Mouse (Mus musculus) embryonic facial prominence, embryonic 14.5 days (tissue): ENCODE measurements around the gene Llcfc1. TPM values are rescaled to one million over a fixed set of nuclear protein-coding genes. Genes with fewer than 3 reads are reported as not detected.
A peak's percentile ranks its signal among the peaks of the same experiment; 100 is the strongest.

Experiments used
- ATAC-seq: fragments of 200-750 bp; cut with Nextera tagmentation; 2 replicates; pipeline ENCODE4 v1.8.0; 2017; ENCODE audit warnings: low read depth, moderate number of reproducible peaks, moderate TSS enrichment
- DNase-seq: peaks from one replicate; pipeline ENCODE4 v3.0.0-alpha.2; 2015; ENCODE audit warnings: low spot score
- H3K27ac ChIP-seq: fragments of 300-500 bp; sonication (generic); replicated peaks from 2 replicates; pipeline ENCODE4 v1.5.1; 2014; ENCODE audit warnings: low read depth, mild to moderate bottlenecking, low read length, moderate library complexity
- H3K27me3 ChIP-seq: fragments of 300-500 bp; sonication (generic); replicated peaks from 2 replicates; pipeline ENCODE4 v1.6.1; 2014; ENCODE audit warnings: low read length; ENCODE audit not compliant: control insufficient read depth, insufficient read depth
- H3K36me3 ChIP-seq: fragments of 300-500 bp; sonication (generic); 2 replicates; pipeline ENCODE4 v1.6.1; 2014; ENCODE audit warnings: low read length, mixed read lengths; ENCODE audit not compliant: control insufficient read depth, insufficient read depth
- H3K4me1 ChIP-seq: fragments of 300-500 bp; sonication (generic); 2 replicates; pipeline ENCODE4 v1.6.1; 2014; ENCODE audit warnings: antibody characterized with exemption, low read length; ENCODE audit not compliant: control insufficient read depth, insufficient read depth
- H3K4me2 ChIP-seq: fragments of 300-500 bp; sonication (generic); 2 replicates; pipeline ENCODE4 v1.6.1; 2014; ENCODE audit warnings: low read depth, mild to moderate bottlenecking, low read length, moderate library complexity, mixed read lengths
- H3K4me3 ChIP-seq: fragments of 300-500 bp; sonication (generic); 2 replicates; pipeline ENCODE4 v1.5.1; 2014; ENCODE audit warnings: low read depth, mild to moderate bottlenecking, low read length
- H3K9ac ChIP-seq: fragments of 300-500 bp; sonication (generic); 2 replicates; pipeline ENCODE4 v1.6.1; 2014; ENCODE audit warnings: low read depth, mild to moderate bottlenecking, low read length, moderate library complexity, mixed read lengths
- H3K9me3 ChIP-seq: fragments of 300-500 bp; sonication (generic); 2 replicates; pipeline ENCODE4 v1.6.1; 2016; ENCODE audit warnings: low read length; ENCODE audit not compliant: control insufficient read depth
- WGBS: fragments of 180-500 bp; shearing (Covaris S2); extraction: QIAGEN DNeasy Blood & Tissue Kit; methylation state at CpG from one replicate; pipeline ENCODE4 v1.1.7; 2014; 5-methylcytosine and 5-hydroxymethylcytosine counted together
- polyA plus RNA-seq: library from polyadenylated mRNA; unstranded; fragments of >200 nt; fragmentation: Nextera tagmentation; extraction: Ambion mirVana; gene quantifications from 2 replicates; pipeline ENCODE4 v1.2.1, GENCODE M21; 2014

Llcfc1 gene
- polyA plus RNA-seq: not detected in 2 replicates

DNA sequence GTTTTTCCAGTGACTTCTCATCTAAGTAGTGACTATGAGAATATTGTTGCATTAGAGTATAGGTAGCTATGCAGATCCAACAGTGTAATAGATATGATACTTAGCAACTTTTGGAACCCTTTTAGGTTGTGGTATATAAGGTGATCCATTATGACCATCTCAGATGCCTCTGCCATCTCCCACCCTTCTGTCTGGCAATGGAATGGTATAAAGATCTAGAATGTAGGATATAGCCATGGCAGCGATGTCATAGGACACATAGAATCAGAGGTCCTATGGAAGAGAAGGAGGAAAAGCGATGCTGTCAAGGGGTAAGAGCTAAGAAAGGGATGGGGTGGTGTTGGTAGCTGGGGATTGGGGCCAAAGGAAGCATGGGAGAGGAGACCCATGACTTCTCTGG is at the start of gene Llcfc1:
Llcfc1 (plus strand) TSS at position 301 of the 400 bp plus-strand sequence.
- no peak for DNase-seq
- 85% methylated on average over 2 of the region's 2 CpGs for WGBS
- H3K36me3 ChIP-seq: no peaks in the 10 kb centered on the region
- no peak within 1 kb of the TSS for H3K4me3 ChIP-seq
- no peak within 1 kb of the TSS for H3K27ac ChIP-seq
- no peak within 1 kb of the TSS for H3K9ac ChIP-seq
- ATAC-seq: no peak
- no peaks in the 10 kb centered on the region for H3K9me3 ChIP-seq
- H3K27me3 ChIP-seq: no peaks in the 10 kb centered on the region
- H3K4me1 ChIP-seq: no peaks in the 10 kb centered on the region
- no peak within 1 kb of the TSS for H3K4me2 ChIP-seq

DNA sequence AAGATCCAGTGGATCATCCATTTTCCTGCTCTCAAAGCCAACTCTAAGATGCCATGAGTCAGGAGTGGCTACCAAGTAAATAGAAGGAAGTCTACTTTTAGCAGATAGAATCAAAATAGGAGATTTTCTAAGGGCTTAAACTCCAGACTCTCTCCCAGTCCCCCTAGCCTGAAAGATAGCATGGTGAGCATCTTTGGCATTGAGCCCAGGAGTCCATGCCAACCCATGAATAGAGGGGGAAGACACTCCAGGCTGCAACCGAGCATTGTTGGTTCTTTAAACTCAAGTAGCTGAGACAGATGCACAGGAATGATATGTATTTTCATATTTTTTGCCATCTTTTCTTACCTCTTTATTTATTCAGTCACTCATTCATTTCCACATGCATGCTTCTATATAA is 49.0 kb upstream of the Llcfc1 start:
- no peak overlapping the region for H3K4me2 ChIP-seq

DNA sequence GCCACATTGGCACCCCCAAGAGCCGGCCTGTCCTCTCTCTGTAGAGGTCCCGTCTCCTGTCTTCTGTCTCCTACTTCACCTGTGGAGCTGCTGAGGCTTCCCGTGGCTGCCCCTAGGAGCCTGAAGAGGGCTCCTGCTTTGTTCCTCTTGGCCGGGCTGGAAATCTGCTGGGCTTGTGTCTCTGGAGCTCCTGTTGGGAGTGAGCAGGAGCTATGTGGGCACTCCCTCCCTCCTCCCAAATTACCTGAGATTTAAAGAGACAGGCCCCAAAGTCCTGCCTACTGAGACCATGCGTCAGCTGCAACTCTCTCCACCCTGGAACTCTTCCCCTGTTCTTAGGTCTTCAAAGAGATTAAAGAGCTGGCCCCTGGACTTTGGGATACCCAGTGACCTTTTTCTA is 48.1 kb upstream of the Llcfc1 start, which contains the start of gene Trpv6:
Trpv6 (minus strand) TSS at position 228 of the 400 bp plus-strand sequence.
- H3K4me1 ChIP-seq: no peaks in the 10 kb centered on the region
- H3K9me3 ChIP-seq: no peaks in the 10 kb centered on the region
- no peak within 1 kb of the TSS for H3K4me3 ChIP-seq
- H3K36me3 ChIP-seq: no peaks in the 10 kb centered on the region
- 28% methylated on average over 5 of the region's 5 CpGs for WGBS
- no peak within 1 kb of the TSS for H3K9ac ChIP-seq
- ATAC-seq (no peak), DNase-seq (no peak)
- no peak within 1 kb of the TSS for H3K4me2 ChIP-seq
- H3K27me3 ChIP-seq: no peaks in the 10 kb centered on the region
- no peak within 1 kb of the TSS for H3K27ac ChIP-seq

More for the DNA sequence above, 49.0 kb upstream of the Llcfc1 start:
- no peak overlapping the region for H3K4me3 ChIP-seq
- no peaks in the 10 kb centered on the region for H3K27me3 ChIP-seq
- ATAC-seq (no peak), DNase-seq (no peak)
- H3K27ac ChIP-seq: no peak overlapping the region
- no peaks in the 10 kb centered on the region for H3K9me3 ChIP-seq
- no peak overlapping the region for H3K9ac ChIP-seq
- 35% methylated on average over 1 of the region's 1 CpGs for WGBS
- H3K36me3 ChIP-seq: no peaks in the 10 kb centered on the region
- H3K4me1 ChIP-seq: no peaks in the 10 kb centered on the region

DNA sequence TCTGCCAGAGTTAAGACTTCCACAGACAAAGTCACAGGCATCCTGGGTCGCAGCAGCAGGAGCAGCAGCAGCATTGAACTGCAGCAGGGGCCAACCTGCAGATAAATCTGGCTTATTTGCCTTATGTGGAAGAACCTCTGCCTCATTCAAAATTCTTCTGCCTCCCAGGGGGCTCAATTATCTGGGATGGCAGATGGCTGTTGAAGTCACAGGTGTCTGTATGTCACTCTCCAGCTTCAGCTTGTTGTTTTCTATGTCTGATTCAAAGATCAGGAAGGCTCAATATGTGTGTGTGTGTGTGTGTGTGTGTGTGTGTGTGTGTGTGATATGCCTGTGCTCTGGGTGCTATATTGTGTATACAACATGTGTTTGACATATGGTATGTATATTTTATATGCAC is 46.8 kb upstream of the Llcfc1 start:
- H3K4me2 ChIP-seq: no peak overlapping the region
- WGBS: 6% methylated on average over 1 of the region's 1 CpGs
- no peaks in the 10 kb centered on the region for H3K36me3 ChIP-seq
- H3K4me3 ChIP-seq: no peak overlapping the region
- no peaks in the 10 kb centered on the region for H3K27me3 ChIP-seq
- no peak overlapping the region for H3K9ac ChIP-seq
- ATAC-seq (0 out of 2 replicates have a peak, but pooled peaks have one; percentile 30), DNase-seq (peak; percentile 10)
- H3K4me1 ChIP-seq: no peaks in the 10 kb centered on the region
- H3K27ac ChIP-seq: no peak overlapping the region
- H3K9me3 ChIP-seq: no peaks in the 10 kb centered on the region

DNA sequence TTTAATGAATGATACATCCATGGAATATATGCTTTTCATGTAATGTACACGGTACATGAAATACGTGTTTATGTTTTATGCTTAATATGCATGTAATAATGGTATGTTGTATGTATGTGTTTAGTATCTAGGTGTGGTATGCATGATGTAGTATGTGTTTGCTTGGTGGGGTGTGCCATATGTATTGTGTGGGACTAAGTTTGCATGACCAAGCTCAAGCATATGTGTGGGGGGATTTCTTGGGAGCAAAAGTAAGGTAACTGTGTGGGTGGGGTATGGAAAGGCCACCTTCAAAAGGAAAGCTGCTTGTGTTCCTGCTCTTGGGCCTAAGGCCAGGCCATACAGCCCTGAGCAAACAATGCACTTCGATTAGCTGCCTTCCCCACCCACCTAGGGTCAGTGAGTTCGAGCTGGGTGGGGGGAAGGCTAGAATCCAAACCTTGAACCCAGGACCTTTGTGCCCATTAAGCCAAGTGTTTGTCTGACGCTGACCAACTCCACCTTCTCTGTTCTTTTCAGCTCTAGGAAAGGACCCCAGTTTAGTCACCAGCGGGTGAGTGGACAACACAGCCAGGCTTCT is 46.2 kb upstream of the Llcfc1 start:
- H3K4me2 ChIP-seq: no peak overlapping the region
- no peak overlapping the region for H3K4me3 ChIP-seq
- no peaks in the 10 kb centered on the region for H3K4me1 ChIP-seq
- 75% methylated on average over 6 of the region's 6 CpGs for WGBS
- no peak overlapping the region for H3K27ac ChIP-seq
- H3K27me3 ChIP-seq: no peaks in the 10 kb centered on the region
- no peaks in the 10 kb centered on the region for H3K36me3 ChIP-seq
- H3K9me3 ChIP-seq: no peaks in the 10 kb centered on the region
- DNase-seq (no peak), ATAC-seq (no peak)
- no peak overlapping the region for H3K9ac ChIP-seq

DNA sequence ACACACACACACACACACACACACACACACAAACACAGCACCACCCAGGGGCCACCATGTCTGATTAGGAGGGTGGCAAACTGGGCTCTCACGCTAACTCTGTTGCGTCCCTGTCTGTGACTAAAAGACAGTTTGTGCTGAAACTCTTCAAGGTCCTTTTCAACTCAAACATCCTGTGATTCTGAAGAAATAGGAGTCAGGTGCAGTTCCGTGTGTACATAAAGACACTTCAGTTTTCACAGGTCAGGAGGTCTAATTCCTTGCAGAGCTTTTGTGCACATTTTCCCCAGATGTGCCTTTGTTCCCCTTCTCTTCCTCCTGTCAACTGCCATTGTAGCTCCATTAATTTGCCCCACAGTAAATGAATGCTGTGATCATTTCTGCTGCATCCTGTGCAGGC is 43.8 kb upstream of the Llcfc1 start:
- Histone ChIP-seq H3K27me3 (no peaks in the 10 kb centered on the region), H3K36me3 (no peaks in the 10 kb centered on the region), H3K4me2 (no peak overlapping the region), H3K27ac (no peak overlapping the region), H3K9me3 (no peaks in the 10 kb centered on the region), H3K4me1 (no peaks in the 10 kb centered on the region), H3K9ac (no peak overlapping the region), H3K4me3 (no peak overlapping the region)
- 42% methylated on average over 3 of the region's 3 CpGs for WGBS
- DNase-seq (no peak), ATAC-seq (no peak)

DNA sequence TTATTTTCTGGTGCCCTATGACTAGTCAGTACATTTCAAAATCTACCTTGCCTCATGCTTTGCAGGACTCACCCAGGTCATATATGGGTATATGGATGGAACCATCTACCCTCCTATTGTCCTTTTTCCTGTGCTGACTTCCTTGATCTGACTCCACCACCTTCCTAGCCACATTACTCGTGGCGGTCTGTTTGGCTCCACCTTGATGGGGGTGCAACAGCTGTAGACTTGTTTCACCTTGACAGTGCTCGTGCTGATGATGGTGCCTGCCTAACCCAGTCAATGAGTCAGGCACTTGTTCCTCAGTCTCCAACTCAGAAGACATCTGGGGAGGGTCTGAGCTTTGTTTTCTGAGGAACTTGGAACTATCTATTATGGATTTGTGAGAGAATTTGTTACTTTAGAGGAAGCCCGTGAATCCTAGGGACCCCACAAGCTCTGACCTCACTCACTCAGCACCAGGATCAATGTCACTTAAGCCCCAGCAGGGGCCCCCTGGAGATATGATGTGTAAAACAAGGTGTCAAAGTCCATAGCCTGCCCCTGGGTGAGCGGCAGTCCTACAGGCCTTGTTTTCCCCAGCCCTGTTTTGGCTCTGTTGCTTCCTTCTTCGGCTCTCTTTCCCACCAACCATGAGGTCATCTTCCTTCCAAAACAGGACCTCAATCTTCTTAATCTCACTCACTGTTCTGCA is 42.9 kb upstream of the Llcfc1 start:
- no peaks in the 10 kb centered on the region for H3K27me3 ChIP-seq
- ATAC-seq (no peak), DNase-seq (no peak)
- H3K27ac ChIP-seq: no peak overlapping the region
- H3K4me1 ChIP-seq: no peaks in the 10 kb centered on the region
- 80% methylated on average over 6 of the region's 6 CpGs for WGBS
- no peak overlapping the region for H3K9ac ChIP-seq
- H3K4me2 ChIP-seq: no peak overlapping the region
- H3K4me3 ChIP-seq: no peak overlapping the region
- no peaks in the 10 kb centered on the region for H3K9me3 ChIP-seq
- H3K36me3 ChIP-seq: no peaks in the 10 kb centered on the region

DNA sequence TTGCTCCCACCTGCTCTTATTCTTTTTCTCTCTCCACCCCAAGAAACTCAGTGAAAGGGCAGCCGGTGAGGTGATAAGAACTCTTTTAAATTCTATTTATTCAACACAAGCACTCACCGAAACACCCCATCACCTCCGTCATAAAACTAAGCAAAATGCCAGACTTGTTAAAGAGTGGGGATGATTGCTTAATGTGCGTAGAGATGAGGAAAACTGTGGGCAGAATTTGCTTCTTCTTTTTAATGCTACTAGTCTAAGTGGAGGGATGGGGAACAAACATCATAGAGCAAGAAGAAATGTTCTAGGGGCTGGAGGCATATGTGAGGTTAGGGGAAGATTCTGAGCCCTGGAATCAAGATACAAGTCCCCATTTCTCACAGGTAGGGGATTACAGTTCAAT is 41.5 kb upstream of the Llcfc1 start:
- no peaks in the 10 kb centered on the region for H3K36me3 ChIP-seq
- no peaks in the 10 kb centered on the region for H3K4me1 ChIP-seq
- H3K4me3 ChIP-seq: no peak overlapping the region
- 87% methylated on average over 4 of the region's 4 CpGs for WGBS
- no peak overlapping the region for H3K4me2 ChIP-seq
- ATAC-seq (no peak), DNase-seq (no peak)
- H3K9ac ChIP-seq: no peak overlapping the region
- H3K27ac ChIP-seq: no peak overlapping the region
- H3K27me3 ChIP-seq: no peaks in the 10 kb centered on the region
- no peaks in the 10 kb centered on the region for H3K9me3 ChIP-seq

DNA sequence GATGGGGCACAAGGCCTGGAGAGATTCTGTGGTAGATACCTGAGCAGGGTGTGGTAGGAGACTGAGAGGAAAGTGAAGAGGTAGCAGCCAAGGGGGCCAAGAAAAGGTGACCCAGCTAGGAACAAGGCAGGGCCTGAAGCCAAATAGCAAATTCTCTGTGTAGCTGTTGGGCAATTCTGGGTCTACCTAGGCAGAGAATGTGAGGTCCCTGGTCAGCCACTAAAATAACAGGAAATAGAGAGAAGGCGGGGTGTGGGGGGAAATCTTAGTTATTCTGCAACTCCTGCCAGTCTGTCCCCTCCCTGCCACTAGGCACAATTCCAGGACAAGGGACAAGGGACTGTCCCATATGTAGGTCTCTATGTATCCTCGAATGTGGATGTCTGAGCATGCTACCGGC is 41.0 kb upstream of the Llcfc1 start:
- Histone ChIP-seq H3K9ac (no peak overlapping the region), H3K27ac (no peak overlapping the region), H3K27me3 (no peaks in the 10 kb centered on the region), H3K9me3 (no peaks in the 10 kb centered on the region), H3K4me3 (no peak overlapping the region), H3K36me3 (no peaks in the 10 kb centered on the region), H3K4me1 (no peaks in the 10 kb centered on the region), H3K4me2 (no peak overlapping the region)
- ATAC-seq: no peak
- 86% methylated on average over 3 of the region's 3 CpGs for WGBS
- no peak for DNase-seq
